Mouse (Mus musculus): ENCODE data around the gene Tent4a. TPM values are rescaled to one million over a fixed set of nuclear protein-coding genes. Genes with fewer than 3 reads are reported as not detected.

The Tent4a gene
- polyA plus RNA-seq, 1 experiment from 2014 or later, result 2.0 TPM

- 10% methylated on average over 3 of the region's 3 CpGs for WGBS (ENCODE audit: insufficient replicate concordance)
These were observed 10.6 kb upstream of the Tent4a start for GRCm38 (mm10) chr13:69545019-69545418.

GRCm38 (mm10) chr13:69543595-69543994 lies 9.2 kb upstream of the Tent4a start:
- Histone ChIP-seq H3K27ac (replicated peaks) (no peak overlapping the region), H3K4me2 (peak overlapping the region; percentile 41)

More at GRCm38 (mm10) chr13:69545019-69545418, 10.6 kb upstream of the Tent4a start:
- Histone ChIP-seq H3K9me3 (replicated peaks) (no peaks in the 10 kb centered on the region), H3K4me2 (no peak overlapping the region), H3K36me3 (replicated peaks) (no peaks in the 10 kb centered on the region), H3K4me1 (replicated peaks) (peaks cover 4% of the 10 kb centered on the region; the same call in 1 of the 2 replicates), H3K4me3 (replicated peaks) (no peak overlapping the region), H3K27me3 (peaks cover 3% of the 10 kb centered on the region; the same call in 1 of the 2 replicates), H3K9ac (no peak overlapping the region), H3K27ac (replicated peaks) (no peak overlapping the region)
- ATAC-seq (ENCODE audit: insufficient read depth), result no peak

GRCm38 (mm10) chr13:69542571-69543352 lies 8.3 kb upstream of the Tent4a start:
- ATAC-seq (ENCODE audit: insufficient read depth), result no peak
- Histone ChIP-seq H3K27ac (replicated peaks) (no peak overlapping the region), H3K4me3 (replicated peaks) (no peak overlapping the region)

More at GRCm38 (mm10) chr13:69543595-69543994, 9.2 kb upstream of the Tent4a start:
- WGBS (ENCODE audit: insufficient replicate concordance), result 53% methylated on average over 12 of the region's 12 CpGs
- no peak overlapping the region for H3K4me3 ChIP-seq (replicated peaks)
- H3K9me3 ChIP-seq (replicated peaks), result no peaks in the 10 kb centered on the region
- no peak for ATAC-seq (ENCODE audit: insufficient read depth)
- no peak overlapping the region for H3K9ac ChIP-seq
- peaks cover 3% of the 10 kb centered on the region; the same call in 1 of the 2 replicates for H3K27me3 ChIP-seq
- H3K4me1 ChIP-seq (replicated peaks), result peaks cover 7% of the 10 kb centered on the region; the same call in 1 of the 2 replicates
- no peaks in the 10 kb centered on the region for H3K36me3 ChIP-seq (replicated peaks)

GRCm38 (mm10) chr13:69541776-69542175 lies 7.4 kb upstream of the Tent4a start:
- Histone ChIP-seq H3K27ac (replicated peaks) (no peak overlapping the region), H3K27me3 (peaks cover 3% of the 10 kb centered on the region; the same call in 1 of the 2 replicates), H3K4me3 (replicated peaks) (no peak overlapping the region), H3K4me1 (replicated peaks) (peaks cover 16% of the 10 kb centered on the region), H3K9me3 (replicated peaks) (no peaks in the 10 kb centered on the region), H3K9ac (no peak overlapping the region), H3K4me2 (no peak overlapping the region), H3K36me3 (replicated peaks) (no peaks in the 10 kb centered on the region)
- WGBS (ENCODE audit: insufficient replicate concordance), result 62% methylated on average over 10 of the region's 10 CpGs
- ATAC-seq (ENCODE audit: insufficient read depth), result no peak

More at GRCm38 (mm10) chr13:69542571-69543352, 8.3 kb upstream of the Tent4a start:
- Histone ChIP-seq H3K9me3 (replicated peaks) (no peaks in the 10 kb centered on the region), H3K9ac (no peak overlapping the region), H3K4me1 (replicated peaks) (peaks cover 16% of the 10 kb centered on the region), H3K4me2 (no peak overlapping the region), H3K36me3 (replicated peaks) (no peaks in the 10 kb centered on the region), H3K27me3 (peaks cover 3% of the 10 kb centered on the region; the same call in 1 of the 2 replicates)
- WGBS (ENCODE audit: insufficient replicate concordance), result 54% methylated on average over 17 of the region's 17 CpGs

GRCm38 (mm10) chr13:69541209-69541608 lies 6.8 kb upstream of the Tent4a start:
- Histone ChIP-seq H3K27ac (replicated peaks) (no peak overlapping the region), H3K4me1 (replicated peaks) (peaks cover 18% of the 10 kb centered on the region), H3K4me3 (replicated peaks) (no peak overlapping the region), H3K4me2 (no peak overlapping the region), H3K9me3 (replicated peaks) (no peaks in the 10 kb centered on the region), H3K27me3 (peaks cover 3% of the 10 kb centered on the region; the same call in 1 of the 2 replicates), H3K36me3 (replicated peaks) (no peaks in the 10 kb centered on the region), H3K9ac (no peak overlapping the region)
- ATAC-seq (ENCODE audit: insufficient read depth), result no peak
- WGBS (ENCODE audit: insufficient replicate concordance), result 34% methylated on average over 6 of the region's 6 CpGs

- H3K27me3 ChIP-seq, result no peaks in the 10 kb centered on the region
- H3K4me3 ChIP-seq (replicated peaks), result no peak overlapping the region
- no peak overlapping the region for H3K4me2 ChIP-seq
- H3K9me3 ChIP-seq (replicated peaks), result no peaks in the 10 kb centered on the region
- ATAC-seq (ENCODE audit: insufficient read depth), result no peak
- H3K4me1 ChIP-seq (replicated peaks), result peaks cover 29% of the 10 kb centered on the region
- H3K9ac ChIP-seq, result no peak overlapping the region
- no peaks in the 10 kb centered on the region for H3K36me3 ChIP-seq (replicated peaks)
- H3K27ac ChIP-seq (replicated peaks), result no peak overlapping the region
- 25% methylated on average over 4 of the region's 4 CpGs for WGBS (ENCODE audit: insufficient replicate concordance)
These were observed 3.9 kb upstream of the Tent4a start for GRCm38 (mm10) chr13:69538327-69538726.

- Histone ChIP-seq H3K4me3 (replicated peaks) (no peak overlapping the region), H3K4me2 (no peak overlapping the region), H3K36me3 (replicated peaks) (no peaks in the 10 kb centered on the region), H3K27ac (replicated peaks) (no peak overlapping the region), H3K9me3 (replicated peaks) (no peaks in the 10 kb centered on the region), H3K4me1 (replicated peaks) (peaks cover 34% of the 10 kb centered on the region), H3K9ac (no peak overlapping the region), H3K27me3 (no peaks in the 10 kb centered on the region)
- 63% methylated on average over 7 of the region's 7 CpGs for WGBS (ENCODE audit: insufficient replicate concordance)
- ATAC-seq (ENCODE audit: insufficient read depth), result no peak
These were observed 2.9 kb upstream of the Tent4a start for GRCm38 (mm10) chr13:69537366-69537765.

- no peak overlapping the region for H3K27ac ChIP-seq (replicated peaks)
- peak overlapping the region; percentile 95 for H3K4me3 ChIP-seq (replicated peaks)
- peak overlapping the region; percentile 95 for H3K4me2 ChIP-seq
- no peak for ATAC-seq (ENCODE audit: insufficient read depth)
- no peaks in the 10 kb centered on the region for H3K36me3 ChIP-seq (replicated peaks)
- WGBS (ENCODE audit: insufficient replicate concordance), result 73% methylated on average over 4 of the region's 4 CpGs
- peaks cover 47% of the 10 kb centered on the region for H3K4me1 ChIP-seq (replicated peaks)
- no peaks in the 10 kb centered on the region for H3K9me3 ChIP-seq (replicated peaks)
- H3K9ac ChIP-seq, result peak overlapping the region; percentile 92
- H3K27me3 ChIP-seq, result no peaks in the 10 kb centered on the region
These were observed 1.6 kb upstream of the Tent4a start for GRCm38 (mm10) chr13:69536021-69536420.

- no peaks in the 10 kb centered on the region for H3K9me3 ChIP-seq (replicated peaks)
- peak; percentile 92 for ATAC-seq (ENCODE audit: insufficient read depth)
- peak overlapping the region; percentile 95 for H3K4me2 ChIP-seq
- H3K27me3 ChIP-seq, result no peaks in the 10 kb centered on the region
- H3K36me3 ChIP-seq (replicated peaks), result peaks cover 6% of the 10 kb centered on the region; the same call in 1 of the 2 replicates
- peak overlapping the region; percentile 95 for H3K4me3 ChIP-seq (replicated peaks)
- H3K27ac ChIP-seq (replicated peaks), result peak overlapping the region; percentile 96
- under 1% methylated on average over 85 of the region's 86 CpGs for WGBS (ENCODE audit: insufficient replicate concordance)
- H3K9ac ChIP-seq, result peak overlapping the region; percentile 92
- H3K4me1 ChIP-seq (replicated peaks), result peaks cover 58% of the 10 kb centered on the region
These were observed 486 bp upstream of the Tent4a start for GRCm38 (mm10) chr13:69534654-69535551.

- Histone ChIP-seq H3K4me2 (peak within 1 kb of the TSS; percentile 95), H3K9ac (peak within 1 kb of the TSS; percentile 88), H3K36me3 (replicated peaks) (peaks cover 10% of the 10 kb centered on the region; the same call in 1 of the 2 replicates), H3K4me1 (replicated peaks) (peaks cover 62% of the 10 kb centered on the region), H3K27ac (replicated peaks) (peak within 1 kb of the TSS; percentile 96), H3K4me3 (replicated peaks) (peak within 1 kb of the TSS; percentile 95), H3K27me3 (no peaks in the 10 kb centered on the region), H3K9me3 (replicated peaks) (no peaks in the 10 kb centered on the region)
- under 1% methylated on average over 139 of the region's 155 CpGs for WGBS (ENCODE audit: insufficient replicate concordance)
- peak; percentile 54 for ATAC-seq (ENCODE audit: insufficient read depth)
These were observed 748 bp downstream of the Tent4a start, which contains the start of gene Nsun2 for GRCm38 (mm10) chr13:69533405-69534333. TSS of gene Nsun2 (plus strand) at chr13:69533746.
